Mouse (Mus musculus): ENCODE measurements around the gene Krtap19-2.

GRCm38 (mm10) chr16:88826095-88826652, 47.9 kb downstream of the Krtap19-2 start, which contains the start of gene Krtap14:
- no peak for TF ChIP-seq TAL1 (conservative IDR thresholded peaks at IDR 0.05; ENCODE audit: low read depth, low read length)
- TF ChIP-seq GATA2 (IDR thresholded peaks at IDR 0.05; ENCODE audit: borderline replicate concordance, low read depth, low read length) = no peak
- TF ChIP-seq CTCF (IDR thresholded peaks at IDR 0.05; ENCODE audit: low read depth, low read length) = no peak
